In genomic region chr11:88274111-88274879, GRCm38 (mm10) we compare ENCODE assay signal across 13 mouse cellular contexts. TPM values are rescaled to one million over a fixed set of nuclear protein-coding genes. Genes with fewer than 3 reads are reported as not detected.
DNase-seq lines count a peak whose midpoint lies in the region; ATAC-seq and TF ChIP-seq lines count a peak whose summit lies in the region.
"Had no signal": no experiment of that assay in that cellular context is flagged by ENCODE, and none has a peak within 500 bp of the region (broad histone marks: within the 10 kb centered on the region; RNA-seq: fewer than 3 reads in every experiment).

No protein-coding gene starts in this region.

- no peak for TF ChIP-seq CTCF in kidney, postnatal 0 days (IDR thresholded peaks at IDR 0.05; ENCODE audit: low read depth)

- no peak overlapping the region for H3K9ac ChIP-seq in kidney, postnatal 0 days (ENCODE audit: low read depth, low read length)
- H3K9ac ChIP-seq in forebrain, embryonic 15.5 days (replicated peaks), result no peak overlapping the region
- H3K9ac ChIP-seq in limb, embryonic 13.5 days, result no peak overlapping the region
- H3K9ac ChIP-seq: heart, embryonic 15.5 days; lung, embryonic 15.5 days had no signal

- peak overlapping the region; percentile 30; the same call in 1 of the 2 replicates for H3K4me2 ChIP-seq in kidney, postnatal 0 days (ENCODE audit: low read length)
- H3K4me2 ChIP-seq in forebrain, embryonic 15.5 days (replicated peaks), result peak overlapping the region; percentile 22
- peak overlapping the region; percentile 46 for H3K4me2 ChIP-seq in limb, embryonic 13.5 days (replicated peaks)
- H3K4me2 ChIP-seq: heart, embryonic 15.5 days; lung, embryonic 15.5 days had no signal

- no peaks in the 10 kb centered on the region for H3K27me3 ChIP-seq in kidney, postnatal 0 days (ENCODE audit: insufficient read depth, low read length)
- H3K27me3 ChIP-seq in forebrain, embryonic 15.5 days, result no peaks in the 10 kb centered on the region
- H3K27me3 ChIP-seq in limb, embryonic 13.5 days, result peaks cover 7% of the 10 kb centered on the region; the same call in 1 of the 2 replicates
- H3K27me3 ChIP-seq: CH12.LX; heart, embryonic 15.5 days had no signal

- no peak overlapping the region for H3K27ac ChIP-seq in kidney, postnatal 0 days
- H3K27ac ChIP-seq in forebrain, embryonic 15.5 days (replicated peaks), result peak overlapping the region; percentile 79
- no peak overlapping the region for H3K27ac ChIP-seq in limb, embryonic 13.5 days
- H3K27ac ChIP-seq: heart, embryonic 15.5 days; lung, embryonic 15.5 days had no signal

- H3K36me3 ChIP-seq in kidney, postnatal 0 days (ENCODE audit: insufficient read depth, low read length), result no peaks in the 10 kb centered on the region
- H3K36me3 ChIP-seq in forebrain, embryonic 15.5 days, result no peaks in the 10 kb centered on the region
- H3K36me3 ChIP-seq in limb, embryonic 13.5 days, result no peaks in the 10 kb centered on the region
- H3K36me3 ChIP-seq: heart, embryonic 15.5 days; lung, embryonic 15.5 days had no signal

- H3K4me1 ChIP-seq in kidney, postnatal 0 days (replicated peaks; ENCODE audit: insufficient read depth, low read length), result peaks cover 7% of the 10 kb centered on the region; the same call in 1 of the 2 replicates
- peaks cover 37% of the 10 kb centered on the region for H3K4me1 ChIP-seq in forebrain, embryonic 15.5 days
- H3K4me1 ChIP-seq in limb, embryonic 13.5 days, result peaks cover 35% of the 10 kb centered on the region

- H3K4me3 ChIP-seq in kidney, postnatal 0 days (replicated peaks; ENCODE audit: low read depth, low read length), result no peak overlapping the region
- no peak overlapping the region for H3K4me3 ChIP-seq in forebrain, embryonic 15.5 days
- H3K4me3 ChIP-seq in limb, embryonic 13.5 days, result no peak overlapping the region
- H3K4me3 ChIP-seq: heart, embryonic 15.5 days; lung, embryonic 15.5 days had no signal

- no peaks in the 10 kb centered on the region for H3K9me3 ChIP-seq in kidney, postnatal 0 days (replicated peaks; ENCODE audit: low read length)
- no peaks in the 10 kb centered on the region for H3K9me3 ChIP-seq in forebrain, embryonic 15.5 days
- H3K9me3 ChIP-seq in limb, embryonic 13.5 days, result no peaks in the 10 kb centered on the region
- H3K9me3 ChIP-seq: heart, embryonic 15.5 days; lung, embryonic 15.5 days had no signal

- WGBS in kidney, postnatal 0 days, result 55% methylated on average over 23 of the region's 23 CpGs
- WGBS in forebrain, embryonic 15.5 days, result 27% methylated on average over 23 of the region's 23 CpGs
- 52% methylated on average over 23 of the region's 23 CpGs for WGBS in limb, embryonic 13.5 days

- no peak for ATAC-seq in kidney, postnatal 0 days (replicated peaks; ENCODE audit: low FRiP score, low read depth)
- ATAC-seq in forebrain, embryonic 15.5 days (replicated peaks), result peak; percentile 9; the same call in 1 of the 2 replicates
- no peak for ATAC-seq in limb, embryonic 13.5 days (ENCODE audit: low FRiP score, low read depth)

- no peak for DNase-seq in kidney, postnatal 0 days (ENCODE audit: low spot score)
- DNase-seq in kidney, adult 9 months, result no peak
- DNase-seq in retina, embryonic 14.5 days (ENCODE audit: low spot score), result peak; percentile 73
- no peak for DNase-seq in frontal cortex, postnatal 14 days (ENCODE audit: low spot score in 2 of 2)
- no peak for DNase-seq in lung, postnatal 4 days
- no peak for DNase-seq in spleen, postnatal 10 days (ENCODE audit: low spot score in 2 of 2)
- DNase-seq: cerebellum, adult 9-11 months; right cerebral cortex, postnatal 25 days had no signal

RNA-seq across cellular contexts. Expression of gene Ccdc182, which starts 19.6 kb away (rescaled TPM):
- polyA plus RNA-seq in kidney, postnatal 0 days (2015; fragmentation: Nextera tagmentation; extraction: Ambion mirVana), result 4.2 TPM in 2 replicates
- 0.23 TPM in 1 of 2 replicates, not detected in the other for polyA plus RNA-seq in forebrain, embryonic 15.5 days (2015; fragmentation: Nextera tagmentation; extraction: Ambion mirVana)
- polyA plus RNA-seq in limb, embryonic 13.5 days (2015; fragmentation: Nextera tagmentation; extraction: Ambion mirVana), result 0.11 TPM in 1 of 2 replicates, not detected in the other
- polyA plus RNA-seq: heart, embryonic 15.5 days had no signal
